Mouse (Mus musculus) liver, adult 2 months (tissue): ENCODE data around the gene Fam126a.

Experiments used
- CTCF ChIP-seq: fragments of 200-500 bp; IDR thresholded peaks from 2 replicates; pipeline ENCODE4 v1.5.1; 2011; ENCODE audit warnings: low read depth, low read length, control low read depth
- POLR2A ChIP-seq: fragments of 200-500 bp; IDR thresholded peaks from 2 replicates; pipeline ENCODE4 v1.6.1; 2011; ENCODE audit warnings: low read length, control low read depth; ENCODE audit not compliant: insufficient read depth; ENCODE audit errors: extremely low read depth

DNA sequence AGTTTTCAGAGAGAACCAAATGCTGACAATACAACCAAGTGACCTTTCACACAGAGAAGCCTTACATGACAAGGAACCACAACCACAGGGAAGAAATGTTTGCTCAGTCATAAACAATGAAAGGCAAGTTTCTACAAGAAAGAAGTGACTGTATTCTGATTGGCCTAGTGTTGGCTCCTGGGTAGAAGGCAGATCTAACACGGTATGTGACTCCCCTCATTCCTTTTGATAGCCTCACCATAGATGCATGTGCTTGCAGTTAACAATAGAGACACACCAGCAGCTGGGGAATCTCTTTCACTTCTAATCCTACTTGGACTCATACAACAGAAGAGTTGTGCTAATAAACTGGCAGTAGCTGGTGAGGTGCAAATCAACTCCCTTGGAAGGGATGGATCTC is 17.3 kb upstream of the Fam126a start:
- TF ChIP-seq CTCF (no peak), POLR2A (no peak)
